Mouse (Mus musculus) heart, embryonic 16.5 days (tissue): ENCODE data around the gene Erich3. TPM values are rescaled to one million over a fixed set of nuclear protein-coding genes. Genes with fewer than 3 reads are reported as not detected.

Experiments used
- ATAC-seq: fragments of 200-750 bp; cut with Nextera tagmentation; replicated peaks from 2 replicates; pipeline ENCODE4 v1.8.0; 2017; ENCODE audit warnings: moderate number of reproducible peaks; ENCODE audit not compliant: insufficient read depth, low FRiP score; ENCODE audit errors: extremely low read depth
- H3K27ac ChIP-seq: fragments of 300-500 bp; sonication (generic); 2 replicates; pipeline ENCODE4 v1.5.1; 2014; ENCODE audit warnings: mild to moderate bottlenecking, low read length, control low read depth, moderate library complexity
- H3K27me3 ChIP-seq: fragments of 300-500 bp; sonication (generic); 2 replicates; pipeline ENCODE4 v1.6.1; 2014; ENCODE audit warnings: low read length, mixed read lengths; ENCODE audit not compliant: control insufficient read depth, insufficient read depth
- H3K36me3 ChIP-seq: fragments of 300-500 bp; sonication (generic); 2 replicates; pipeline ENCODE4 v1.6.1; 2014; ENCODE audit not compliant: control insufficient read depth, insufficient read depth
- H3K4me1 ChIP-seq: fragments of 300-500 bp; sonication (generic); 2 replicates; pipeline ENCODE4 v1.6.1; 2014; ENCODE audit warnings: low read length, mixed read lengths; ENCODE audit not compliant: control insufficient read depth, insufficient read depth
- H3K4me2 ChIP-seq: fragments of 300-500 bp; sonication (generic); 2 replicates; pipeline ENCODE4 v1.6.1; 2014; ENCODE audit warnings: low read depth, mild to moderate bottlenecking, control low read depth, low read length
- H3K4me3 ChIP-seq: fragments of 300-500 bp; sonication (generic); 2 replicates; pipeline ENCODE4 v1.5.1; 2014; ENCODE audit warnings: mild to moderate bottlenecking, control low read depth, low read length
- H3K9ac ChIP-seq: fragments of 300-500 bp; sonication (generic); 2 replicates; pipeline ENCODE4 v1.6.1; 2014; ENCODE audit warnings: low read length, control low read depth
- H3K9me3 ChIP-seq: fragments of 300-500 bp; sonication (generic); replicated peaks from 2 replicates; pipeline ENCODE4 v1.6.1; 2016; ENCODE audit warnings: low read length; ENCODE audit not compliant: control insufficient read depth
- WGBS: fragments of 180-500 bp; shearing (Covaris S2); extraction: QIAGEN DNeasy Blood & Tissue Kit; methylation state at CpG from one replicate; pipeline ENCODE4 v1.1.7; 2014; 5-methylcytosine and 5-hydroxymethylcytosine counted together
- polyA plus RNA-seq: library from polyadenylated mRNA; unstranded; fragments of >200 nt; fragmentation: Nextera tagmentation; extraction: Ambion mirVana; gene quantifications from 2 replicates; pipeline ENCODE4 v1.2.1, GENCODE M21; 2015

Erich3 gene
- polyA plus RNA-seq, 1 experiment from 2014 or later: 0.53 TPM

GRCm38 (mm10) chr3:154741496-154741895 is 77.8 kb downstream of the Erich3 start:
- no peak for ATAC-seq
- 77% methylated on average over 5 of the region's 5 CpGs for WGBS

GRCm38 (mm10) chr3:154742927-154743326 is 79.3 kb downstream of the Erich3 start:
- WGBS: 74% methylated on average over 5 of the region's 5 CpGs
- Histone ChIP-seq H3K4me3 (no peak overlapping the region), H3K36me3 (no peaks in the 10 kb centered on the region), H3K4me2 (no peak overlapping the region), H3K27me3 (no peaks in the 10 kb centered on the region), H3K9me3 (no peaks in the 10 kb centered on the region), H3K4me1 (no peaks in the 10 kb centered on the region), H3K27ac (no peak overlapping the region), H3K9ac (no peak overlapping the region)
- no peak for ATAC-seq

More at GRCm38 (mm10) chr3:154741496-154741895, 77.8 kb downstream of the Erich3 start:
- H3K9me3 ChIP-seq: no peaks in the 10 kb centered on the region
- no peak overlapping the region for H3K27ac ChIP-seq
- no peak overlapping the region for H3K9ac ChIP-seq
- H3K4me3 ChIP-seq: no peak overlapping the region
- no peak overlapping the region for H3K4me2 ChIP-seq
- H3K27me3 ChIP-seq: no peaks in the 10 kb centered on the region
- no peaks in the 10 kb centered on the region for H3K4me1 ChIP-seq
- H3K36me3 ChIP-seq: no peaks in the 10 kb centered on the region

- no peak for ATAC-seq
- no peak overlapping the region for H3K27ac ChIP-seq
- H3K9ac ChIP-seq: no peak overlapping the region
- no peaks in the 10 kb centered on the region for H3K4me1 ChIP-seq
- no peaks in the 10 kb centered on the region for H3K9me3 ChIP-seq
- H3K36me3 ChIP-seq: no peaks in the 10 kb centered on the region
- no peak overlapping the region for H3K4me2 ChIP-seq
- no peak overlapping the region for H3K4me3 ChIP-seq
- H3K27me3 ChIP-seq: no peaks in the 10 kb centered on the region
- WGBS: 94% methylated on average over 2 of the region's 2 CpGs
Observed at GRCm38 (mm10) chr3:154744317-154744716, 80.7 kb downstream of the Erich3 start.

GRCm38 (mm10) chr3:154754505-154754904 is 90.8 kb downstream of the Erich3 start:
- H3K27me3 ChIP-seq: no peaks in the 10 kb centered on the region
- peak; percentile 63 for ATAC-seq
- no peaks in the 10 kb centered on the region for H3K9me3 ChIP-seq
- H3K4me1 ChIP-seq: no peaks in the 10 kb centered on the region
- H3K4me3 ChIP-seq: no peak overlapping the region
- no peak overlapping the region for H3K9ac ChIP-seq
- WGBS: 34% methylated on average over 3 of the region's 3 CpGs
- H3K27ac ChIP-seq: no peak overlapping the region
- H3K36me3 ChIP-seq: no peaks in the 10 kb centered on the region
- no peak overlapping the region for H3K4me2 ChIP-seq

- no peak overlapping the region for H3K4me3 ChIP-seq
- H3K4me1 ChIP-seq: no peaks in the 10 kb centered on the region
- H3K4me2 ChIP-seq: no peak overlapping the region
- H3K9me3 ChIP-seq: no peaks in the 10 kb centered on the region
- no peak for ATAC-seq
- no peak overlapping the region for H3K9ac ChIP-seq
- no peaks in the 10 kb centered on the region for H3K36me3 ChIP-seq
- WGBS: 93% methylated on average over 3 of the region's 3 CpGs
- H3K27me3 ChIP-seq: no peaks in the 10 kb centered on the region
- no peak overlapping the region; the same call in 1 of the 2 replicates for H3K27ac ChIP-seq
Observed at GRCm38 (mm10) chr3:154755225-154755624, 91.6 kb downstream of the Erich3 start.

GRCm38 (mm10) chr3:154758089-154758488 is 94.4 kb downstream of the Erich3 start:
- no peak overlapping the region for H3K9ac ChIP-seq
- H3K4me3 ChIP-seq: no peak overlapping the region
- H3K27me3 ChIP-seq: no peaks in the 10 kb centered on the region
- H3K36me3 ChIP-seq: peaks cover 3% of the 10 kb centered on the region; the same call in 1 of the 2 replicates
- no peak overlapping the region for H3K4me2 ChIP-seq
- H3K27ac ChIP-seq: no peak overlapping the region
- H3K4me1 ChIP-seq: no peaks in the 10 kb centered on the region
- 84% methylated on average over 3 of the region's 3 CpGs for WGBS
- no peak for ATAC-seq
- no peaks in the 10 kb centered on the region for H3K9me3 ChIP-seq

GRCm38 (mm10) chr3:154761108-154761507 is 97.4 kb downstream of the Erich3 start:
- H3K9ac ChIP-seq: no peak overlapping the region
- WGBS: 76% methylated on average over 3 of the region's 3 CpGs
- no peaks in the 10 kb centered on the region for H3K4me1 ChIP-seq
- no peaks in the 10 kb centered on the region for H3K9me3 ChIP-seq
- H3K27me3 ChIP-seq: no peaks in the 10 kb centered on the region
- no peak overlapping the region for H3K4me2 ChIP-seq
- ATAC-seq: no peak
- peaks cover 3% of the 10 kb centered on the region; the same call in 1 of the 2 replicates for H3K36me3 ChIP-seq
- no peak overlapping the region for H3K27ac ChIP-seq
- no peak overlapping the region for H3K4me3 ChIP-seq

- no peak for ATAC-seq
- Histone ChIP-seq H3K27ac (no peak overlapping the region), H3K4me1 (no peaks in the 10 kb centered on the region), H3K4me3 (no peak overlapping the region), H3K4me2 (no peak overlapping the region), H3K27me3 (no peaks in the 10 kb centered on the region), H3K9ac (no peak overlapping the region), H3K9me3 (no peaks in the 10 kb centered on the region), H3K36me3 (peaks cover 3% of the 10 kb centered on the region; the same call in 1 of the 2 replicates)
- 56% methylated on average over 9 of the region's 9 CpGs for WGBS
Observed at GRCm38 (mm10) chr3:154763374-154763773, 99.7 kb downstream of the Erich3 start.

GRCm38 (mm10) chr3:154764115-154764514 is 100.5 kb downstream of the Erich3 start:
- Histone ChIP-seq H3K9ac (no peak overlapping the region), H3K36me3 (peaks cover 3% of the 10 kb centered on the region; the same call in 1 of the 2 replicates), H3K9me3 (no peaks in the 10 kb centered on the region), H3K4me2 (no peak overlapping the region), H3K4me3 (no peak overlapping the region), H3K4me1 (no peaks in the 10 kb centered on the region), H3K27ac (no peak overlapping the region), H3K27me3 (no peaks in the 10 kb centered on the region)
- WGBS: 79% methylated on average over 7 of the region's 7 CpGs
- no peak for ATAC-seq
